Mouse (Mus musculus) E14TG2a.4 (cell line): ENCODE data around the gene Vat1.

Experiments
- H3K27me3 ChIP-seq: 2 replicates; pipeline ENCODE4 v1.6.1; 2014; ENCODE audit warnings: low read length, control low read depth; ENCODE audit not compliant: insufficient read depth
- H3K36me3 ChIP-seq: 2 replicates; pipeline ENCODE4 v1.6.1; 2014; ENCODE audit warnings: low read length, control low read depth; ENCODE audit not compliant: insufficient read depth
- H3K4me1 ChIP-seq: replicated peaks from 2 replicates; pipeline ENCODE4 v1.6.1; 2014; ENCODE audit warnings: low read depth, low read length, control low read depth
- H3K4me3 ChIP-seq: replicated peaks from 2 replicates; pipeline ENCODE4 v1.5.1; 2014; ENCODE audit warnings: mild to moderate bottlenecking, low read length
- H3K9me3 ChIP-seq: 2 replicates; pipeline ENCODE4 v1.6.1; 2014; ENCODE audit warnings: low read length, control low read depth
- CTCF ChIP-seq: conservative IDR thresholded peaks from 2 replicates; pipeline ENCODE4 v1.5.1; 2014; ENCODE audit warnings: low read length
- NANOG ChIP-seq: IDR thresholded peaks from 2 replicates; pipeline ENCODE4 v1.6.1; 2014; ENCODE audit warnings: borderline replicate concordance, low read length, mixed read lengths
- POU5F1 ChIP-seq: IDR thresholded peaks from 2 replicates; pipeline ENCODE4 v1.6.1; 2014; ENCODE audit warnings: low read length, borderline replicate concordance

Gene Vat1

GRCm38 (mm10) chr11:101465869-101466551 lies at the start of gene Vat1:
Gene Vat1 (minus strand): TSS chr11:101466230.
- peaks cover 26% of the 10 kb centered on the region for H3K36me3 ChIP-seq
- TF ChIP-seq NANOG (no peak), POU5F1 (no peak), CTCF (no peak)
- H3K27me3 ChIP-seq: peaks cover 35% of the 10 kb centered on the region
- H3K4me1 ChIP-seq: peaks cover 81% of the 10 kb centered on the region
- H3K4me3 ChIP-seq: peak within 1 kb of the TSS; percentile 91
- H3K9me3 ChIP-seq: no peaks in the 10 kb centered on the region

- peaks cover 11% of the 10 kb centered on the region for H3K4me1 ChIP-seq
- H3K4me3 ChIP-seq: no peak overlapping the region
- no peaks in the 10 kb centered on the region for H3K9me3 ChIP-seq
- TF ChIP-seq CTCF: no peak
- no peak for TF ChIP-seq POU5F1
- TF ChIP-seq NANOG: no peak
- peaks cover 100% of the 10 kb centered on the region for H3K36me3 ChIP-seq
- H3K27me3 ChIP-seq: no peaks in the 10 kb centered on the region
Measured at GRCm38 (mm10) chr11:101507090-101507489, 41.1 kb upstream of the Vat1 start.

GRCm38 (mm10) chr11:101506269-101506780 lies 40.3 kb upstream of the Vat1 start:
- Histone ChIP-seq H3K4me3 (no peak overlapping the region), H3K9me3 (no peaks in the 10 kb centered on the region), H3K4me1 (peaks cover 11% of the 10 kb centered on the region), H3K36me3 (peaks cover 100% of the 10 kb centered on the region), H3K27me3 (no peaks in the 10 kb centered on the region)
- TF ChIP-seq POU5F1: no peak
- TF ChIP-seq CTCF: no peak
- TF ChIP-seq NANOG: no peak

- no peak overlapping the region for H3K4me3 ChIP-seq
Measured at GRCm38 (mm10) chr11:101486126-101486525, 20.1 kb upstream of the Vat1 start.

GRCm38 (mm10) chr11:101485509-101486028 lies 19.5 kb upstream of the Vat1 start:
- Histone ChIP-seq H3K36me3 (peaks cover 53% of the 10 kb centered on the region), H3K4me1 (peaks cover 30% of the 10 kb centered on the region), H3K9me3 (no peaks in the 10 kb centered on the region), H3K4me3 (no peak overlapping the region), H3K27me3 (no peaks in the 10 kb centered on the region)
- TF ChIP-seq POU5F1: no peak
- TF ChIP-seq CTCF: no peak
- no peak for TF ChIP-seq NANOG

More at GRCm38 (mm10) chr11:101486126-101486525, 20.1 kb upstream of the Vat1 start:
- Histone ChIP-seq H3K4me1 (peaks cover 24% of the 10 kb centered on the region), H3K9me3 (no peaks in the 10 kb centered on the region), H3K27me3 (no peaks in the 10 kb centered on the region), H3K36me3 (peaks cover 58% of the 10 kb centered on the region)
- no peak for TF ChIP-seq NANOG
- no peak for TF ChIP-seq CTCF
- TF ChIP-seq POU5F1: no peak

GRCm38 (mm10) chr11:101484814-101485213 lies 18.8 kb upstream of the Vat1 start:
- peaks cover 45% of the 10 kb centered on the region for H3K36me3 ChIP-seq
- peaks cover 37% of the 10 kb centered on the region for H3K4me1 ChIP-seq
- no peaks in the 10 kb centered on the region for H3K9me3 ChIP-seq
- no peaks in the 10 kb centered on the region for H3K27me3 ChIP-seq
- no peak overlapping the region for H3K4me3 ChIP-seq
- TF ChIP-seq NANOG: no peak
- TF ChIP-seq POU5F1: no peak
- TF ChIP-seq CTCF: no peak

- TF ChIP-seq NANOG: no peak
- no peak for TF ChIP-seq CTCF
- TF ChIP-seq POU5F1: no peak
Measured at GRCm38 (mm10) chr11:101484245-101484644, 18.2 kb upstream of the Vat1 start.

GRCm38 (mm10) chr11:101483804-101484203 lies 17.8 kb upstream of the Vat1 start:
- no peak overlapping the region for H3K4me3 ChIP-seq
- TF ChIP-seq NANOG (no peak), CTCF (no peak), POU5F1 (no peak)
- H3K36me3 ChIP-seq: peaks cover 35% of the 10 kb centered on the region
- H3K4me1 ChIP-seq: peaks cover 47% of the 10 kb centered on the region
- no peaks in the 10 kb centered on the region for H3K27me3 ChIP-seq
- no peaks in the 10 kb centered on the region for H3K9me3 ChIP-seq

More at GRCm38 (mm10) chr11:101484245-101484644, 18.2 kb upstream of the Vat1 start:
- Histone ChIP-seq H3K36me3 (peaks cover 40% of the 10 kb centered on the region), H3K4me3 (no peak overlapping the region), H3K27me3 (no peaks in the 10 kb centered on the region), H3K9me3 (no peaks in the 10 kb centered on the region), H3K4me1 (peaks cover 43% of the 10 kb centered on the region)

GRCm38 (mm10) chr11:101480912-101481311 lies 14.9 kb upstream of the Vat1 start:
- no peak for TF ChIP-seq POU5F1
- TF ChIP-seq CTCF: no peak
- TF ChIP-seq NANOG: no peak
- H3K36me3 ChIP-seq: peaks cover 6% of the 10 kb centered on the region
- no peaks in the 10 kb centered on the region for H3K27me3 ChIP-seq
- H3K4me3 ChIP-seq: no peak overlapping the region
- no peaks in the 10 kb centered on the region for H3K9me3 ChIP-seq
- H3K4me1 ChIP-seq: peaks cover 66% of the 10 kb centered on the region
